Mouse (Mus musculus) embryonic facial prominence, embryonic 15.5 days (tissue): ENCODE results near the gene Pkdrej. TPM values are rescaled to one million over a fixed set of nuclear protein-coding genes. Genes with fewer than 3 reads are reported as not detected.

Source experiments
- ATAC-seq: fragments of 200-750 bp; cut with Nextera tagmentation; 2 replicates; pipeline ENCODE4 v1.8.0; 2017; ENCODE audit warnings: low read depth, moderate TSS enrichment; ENCODE audit not compliant: insufficient number of reproducible peaks, low FRiP score, low TSS enrichment
- H3K27ac ChIP-seq: fragments of 300-500 bp; sonication (generic); replicated peaks from 2 replicates; pipeline ENCODE4 v1.5.1; 2015; ENCODE audit warnings: mild to moderate bottlenecking, inconsistent platforms
- H3K27me3 ChIP-seq: fragments of 300-500 bp; sonication (generic); 2 replicates; pipeline ENCODE4 v1.6.1; 2015; ENCODE audit warnings: inconsistent platforms
- H3K36me3 ChIP-seq: fragments of 300-500 bp; sonication (generic); 2 replicates; pipeline ENCODE4 v1.6.1; 2015; ENCODE audit warnings: mild to moderate bottlenecking, inconsistent platforms
- H3K4me1 ChIP-seq: fragments of 300-500 bp; sonication (generic); 2 replicates; pipeline ENCODE4 v1.6.1; 2015; ENCODE audit warnings: inconsistent platforms
- H3K4me2 ChIP-seq: fragments of 300-500 bp; sonication (generic); replicated peaks from 2 replicates; pipeline ENCODE4 v1.6.1; 2015; ENCODE audit warnings: mild to moderate bottlenecking, inconsistent platforms
- H3K4me3 ChIP-seq: fragments of 300-500 bp; sonication (generic); replicated peaks from 2 replicates; pipeline ENCODE4 v1.5.1; 2015; ENCODE audit warnings: mild to moderate bottlenecking, inconsistent platforms
- H3K9ac ChIP-seq: fragments of 300-500 bp; sonication (generic); 2 replicates; pipeline ENCODE4 v1.6.1; 2015; ENCODE audit warnings: inconsistent platforms
- H3K9me3 ChIP-seq: fragments of 300-500 bp; sonication (generic); replicated peaks from 2 replicates; pipeline ENCODE4 v1.6.1; 2016; ENCODE audit warnings: inconsistent platforms
- WGBS: fragments of 180-500 bp; shearing (Covaris S2); methylation state at CpG from one replicate; pipeline ENCODE4 v1.1.7; 2015; 5-methylcytosine and 5-hydroxymethylcytosine counted together
- polyA plus RNA-seq: library from polyadenylated mRNA; unstranded; fragments of >200 nt; fragmentation: Nextera tagmentation; extraction: Ambion mirVana; gene quantifications from 2 replicates; pipeline ENCODE4 v1.2.1, GENCODE M21; 2015

Gene Pkdrej
- polyA plus RNA-seq, 1 experiment from 2014 or later = 0.31 TPM

GRCm38 (mm10) chr15:85835335-85835734 lies 13.8 kb upstream of the Pkdrej start:
- 59% methylated on average over 3 of the region's 3 CpGs for WGBS
- peaks cover 13% of the 10 kb centered on the region for H3K4me1 ChIP-seq
- no peak overlapping the region for H3K27ac ChIP-seq
- H3K4me3 ChIP-seq = no peak overlapping the region
- H3K4me2 ChIP-seq = no peak overlapping the region
- no peaks in the 10 kb centered on the region for H3K27me3 ChIP-seq
- no peaks in the 10 kb centered on the region for H3K36me3 ChIP-seq
- H3K9ac ChIP-seq = no peak overlapping the region
- H3K9me3 ChIP-seq = no peaks in the 10 kb centered on the region
- no peak for ATAC-seq

GRCm38 (mm10) chr15:85832599-85832998 lies 11.1 kb upstream of the Pkdrej start:
- H3K9me3 ChIP-seq = no peaks in the 10 kb centered on the region
- H3K27me3 ChIP-seq = no peaks in the 10 kb centered on the region
- ATAC-seq = no peak
- H3K4me3 ChIP-seq = peak overlapping the region; percentile 63
- H3K4me1 ChIP-seq = peaks cover 13% of the 10 kb centered on the region
- no peak overlapping the region for H3K27ac ChIP-seq
- WGBS = 34% methylated on average over 8 of the region's 8 CpGs
- H3K36me3 ChIP-seq = no peaks in the 10 kb centered on the region
- H3K4me2 ChIP-seq = peak overlapping the region; percentile 88
- peak overlapping the region; percentile 58 for H3K9ac ChIP-seq

GRCm38 (mm10) chr15:85831954-85832590 lies 10.5 kb upstream of the Pkdrej start, which contains the start of gene Ttc38:
TSS of gene Ttc38 (plus strand) at chr15:85832306.
- H3K9ac ChIP-seq = peak within 1 kb of the TSS; percentile 58
- H3K4me2 ChIP-seq = peak within 1 kb of the TSS; percentile 88
- peak; percentile 86 for ATAC-seq
- H3K27me3 ChIP-seq = no peaks in the 10 kb centered on the region
- H3K9me3 ChIP-seq = no peaks in the 10 kb centered on the region
- H3K27ac ChIP-seq = no peak within 1 kb of the TSS
- H3K4me1 ChIP-seq = peaks cover 13% of the 10 kb centered on the region
- peak within 1 kb of the TSS; percentile 63 for H3K4me3 ChIP-seq
- H3K36me3 ChIP-seq = no peaks in the 10 kb centered on the region
- whole genome bisulfite sequencing = 1% methylated on average over 27 of the region's 27 CpGs

GRCm38 (mm10) chr15:85829470-85829869 lies 7.9 kb upstream of the Pkdrej start:
- ATAC-seq = no peak
- H3K4me3 ChIP-seq = no peak overlapping the region
- H3K9ac ChIP-seq = no peak overlapping the region
- H3K9me3 ChIP-seq = no peaks in the 10 kb centered on the region
- H3K27me3 ChIP-seq = no peaks in the 10 kb centered on the region
- no peak overlapping the region for H3K4me2 ChIP-seq
- no peak overlapping the region for H3K27ac ChIP-seq
- H3K4me1 ChIP-seq = peaks cover 13% of the 10 kb centered on the region
- no peaks in the 10 kb centered on the region for H3K36me3 ChIP-seq
- 76% methylated on average over 5 of the region's 5 CpGs for WGBS

DNA sequence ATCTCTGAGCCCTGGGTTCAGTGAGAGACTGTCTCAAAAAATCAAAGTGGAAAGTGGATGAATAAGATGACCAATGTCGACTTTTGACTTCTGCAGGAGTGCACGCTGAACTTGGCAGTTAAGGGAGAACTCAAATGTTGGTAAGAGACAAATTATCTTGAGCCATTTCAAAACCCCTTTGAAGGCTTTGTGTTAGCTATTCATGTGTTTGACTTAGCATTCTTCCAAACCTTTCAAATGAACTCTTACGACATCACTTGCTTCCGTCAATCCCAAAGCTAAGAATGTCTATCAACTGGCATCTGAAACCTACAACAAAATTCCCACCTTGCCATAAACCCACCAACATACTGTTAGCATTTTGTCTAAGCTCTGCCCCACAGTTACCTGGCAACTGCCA lies 6.5 kb upstream of the Pkdrej start:
- no peaks in the 10 kb centered on the region for H3K36me3 ChIP-seq
- H3K27ac ChIP-seq = no peak overlapping the region
- 75% methylated on average over 4 of the region's 4 CpGs for WGBS
- no peak overlapping the region for H3K4me2 ChIP-seq
- ATAC-seq = no peak
- no peak overlapping the region for H3K9ac ChIP-seq
- H3K4me3 ChIP-seq = no peak overlapping the region
- H3K4me1 ChIP-seq = peaks cover 13% of the 10 kb centered on the region
- no peaks in the 10 kb centered on the region for H3K9me3 ChIP-seq
- H3K27me3 ChIP-seq = no peaks in the 10 kb centered on the region

DNA sequence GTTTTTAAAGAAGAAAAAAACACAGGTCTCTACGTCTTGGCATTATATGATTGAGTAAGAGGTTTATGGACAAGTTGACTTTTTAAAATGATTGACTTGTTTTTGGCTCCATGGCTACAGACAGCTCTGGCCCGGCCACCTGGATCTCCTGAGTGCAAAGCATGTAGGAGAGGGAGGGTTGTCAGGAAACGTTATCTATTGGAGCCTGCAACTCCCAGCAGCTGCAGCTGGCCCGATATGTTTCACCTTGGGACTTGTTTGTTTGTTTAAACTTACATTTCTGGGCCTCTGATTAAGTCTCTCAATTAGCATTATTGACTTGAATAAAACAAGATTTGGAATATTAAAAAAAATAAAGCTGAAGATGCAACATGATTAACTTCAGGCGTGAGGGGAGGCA lies 5.1 kb upstream of the Pkdrej start:
- no peaks in the 10 kb centered on the region for H3K36me3 ChIP-seq
- H3K27ac ChIP-seq = no peak overlapping the region
- no peak for ATAC-seq
- H3K27me3 ChIP-seq = no peaks in the 10 kb centered on the region
- WGBS = 58% methylated on average over 5 of the region's 5 CpGs
- peaks cover 8% of the 10 kb centered on the region for H3K4me1 ChIP-seq
- H3K9me3 ChIP-seq = no peaks in the 10 kb centered on the region
- H3K9ac ChIP-seq = no peak overlapping the region
- H3K4me2 ChIP-seq = no peak overlapping the region
- no peak overlapping the region for H3K4me3 ChIP-seq

- H3K27ac ChIP-seq = no peak overlapping the region
- peaks cover 14% of the 10 kb centered on the region; the same call in 1 of the 2 replicates for H3K27me3 ChIP-seq
- H3K9me3 ChIP-seq = 0 out of 2 replicates have a peak, but pooled peaks cover 5% of the 10 kb centered on the region
- H3K36me3 ChIP-seq = no peaks in the 10 kb centered on the region
- ATAC-seq = no peak
- 13% methylated on average over 4 of the region's 4 CpGs for WGBS
- H3K4me3 ChIP-seq = peak overlapping the region; percentile 51
- peak overlapping the region; percentile 94 for H3K4me2 ChIP-seq
- H3K9ac ChIP-seq = peak overlapping the region; percentile 47; the same call in 1 of the 2 replicates
- peaks cover 13% of the 10 kb centered on the region for H3K4me1 ChIP-seq
Observed at GRCm38 (mm10) chr15:85822011-85822359, 451 bp upstream of the Pkdrej start.

DNA sequence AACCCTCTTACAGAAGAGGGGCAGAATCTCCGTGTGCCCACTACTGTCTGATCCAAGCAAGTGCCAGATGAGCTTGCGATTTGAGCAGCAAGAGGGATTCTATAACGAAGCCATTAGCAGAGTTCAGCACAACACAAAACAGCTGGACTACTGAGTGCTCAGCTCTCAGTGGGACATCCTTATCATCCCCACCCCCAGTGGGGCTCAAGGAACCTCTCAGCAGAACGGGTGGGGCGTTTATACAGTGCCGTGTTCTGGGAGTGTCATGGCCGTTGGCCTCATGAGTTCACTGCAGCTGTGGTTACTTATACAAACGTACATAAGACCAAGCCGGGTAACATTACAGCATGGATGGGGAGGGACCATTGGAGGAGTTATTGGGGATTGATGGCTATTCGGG lies 8.1 kb downstream of the Pkdrej start:
- peaks cover 9% of the 10 kb centered on the region for H3K4me1 ChIP-seq
- WGBS = 63% methylated on average over 10 of the region's 10 CpGs
- no peaks in the 10 kb centered on the region for H3K27me3 ChIP-seq
- no peaks in the 10 kb centered on the region for H3K36me3 ChIP-seq
- no peak overlapping the region for H3K4me2 ChIP-seq
- H3K27ac ChIP-seq = no peak overlapping the region
- H3K9me3 ChIP-seq = 0 out of 2 replicates have a peak, but pooled peaks cover 3% of the 10 kb centered on the region
- H3K9ac ChIP-seq = no peak overlapping the region
- no peak overlapping the region for H3K4me3 ChIP-seq
- ATAC-seq = no peak

- Histone ChIP-seq H3K9ac (peak within 1 kb of the TSS; percentile 69), H3K27me3 (no peaks in the 10 kb centered on the region), H3K36me3 (no peaks in the 10 kb centered on the region), H3K4me2 (peak within 1 kb of the TSS; percentile 72), H3K9me3 (no peaks in the 10 kb centered on the region), H3K4me3 (peak within 1 kb of the TSS; percentile 77), H3K4me1 (peaks cover 9% of the 10 kb centered on the region), H3K27ac (peak within 1 kb of the TSS; percentile 92)
- ATAC-seq = peak; percentile 95
- WGBS = 2% methylated on average over 36 of the region's 36 CpGs
Observed at GRCm38 (mm10) chr15:85811535-85812277, 9.8 kb downstream of the Pkdrej start, which contains the start of gene Cdpf1. TSS of gene Cdpf1 (minus strand) at chr15:85811697.

- Histone ChIP-seq H3K36me3 (no peaks in the 10 kb centered on the region), H3K9me3 (no peaks in the 10 kb centered on the region), H3K9ac (peak overlapping the region; percentile 69), H3K4me3 (peak overlapping the region; percentile 77), H3K27ac (peak overlapping the region; percentile 92), H3K27me3 (no peaks in the 10 kb centered on the region), H3K4me1 (peaks cover 9% of the 10 kb centered on the region), H3K4me2 (peak overlapping the region; percentile 72)
- ATAC-seq = peak; percentile 59
- WGBS = 3% methylated on average over 36 of the region's 36 CpGs
Observed at GRCm38 (mm10) chr15:85810806-85811521, 10.6 kb downstream of the Pkdrej start.

- 82% methylated on average over 5 of the region's 5 CpGs for WGBS
- H3K4me3 ChIP-seq = peak overlapping the region; percentile 77
- H3K27ac ChIP-seq = 0 out of 2 replicates have a peak overlapping the region, but pooled peaks have one; percentile 92
Observed at GRCm38 (mm10) chr15:85810462-85810805, 11.1 kb downstream of the Pkdrej start.

More at GRCm38 (mm10) chr15:85810462-85810805, 11.1 kb downstream of the Pkdrej start:
- no peak for ATAC-seq
- H3K9me3 ChIP-seq = no peaks in the 10 kb centered on the region
- peak overlapping the region; percentile 69; the same call in 1 of the 2 replicates for H3K9ac ChIP-seq
- no peaks in the 10 kb centered on the region for H3K36me3 ChIP-seq
- peaks cover 9% of the 10 kb centered on the region for H3K4me1 ChIP-seq
- peak overlapping the region; percentile 72 for H3K4me2 ChIP-seq
- no peaks in the 10 kb centered on the region for H3K27me3 ChIP-seq
